Mouse (Mus musculus) thymus, adult 2 months (tissue): ENCODE results near the gene Ikzf3. TPM values are rescaled to one million over a fixed set of nuclear protein-coding genes. Genes with fewer than 3 reads are reported as not detected.
A peak's percentile ranks its signal among the peaks of the same experiment; 100 is the strongest.

Source experiments
- DNase-seq: peaks from one replicate; pipeline ENCODE4 v3.0.0; 2021
- H3K27ac ChIP-seq: fragments of 200-500 bp; 2 replicates; pipeline ENCODE4 v1.5.1; 2012; ENCODE audit warnings: low read length, control low read depth; ENCODE audit not compliant: control insufficient read depth, insufficient read depth
- H3K27me3 ChIP-seq: fragments of 200-500 bp; 2 replicates; pipeline ENCODE4 v1.6.1; 2012; ENCODE audit warnings: mild to moderate bottlenecking, low read length, moderate library complexity, mixed read lengths; ENCODE audit not compliant: control insufficient read depth, insufficient read depth
- H3K36me3 ChIP-seq: fragments of 200-500 bp; 2 replicates; pipeline ENCODE4 v1.6.1; 2012; ENCODE audit warnings: mild to moderate bottlenecking, low read length, moderate library complexity; ENCODE audit not compliant: control insufficient read depth, insufficient read depth
- H3K4me1 ChIP-seq: fragments of 200-500 bp; replicated peaks from 2 replicates; pipeline ENCODE4 v1.6.1; 2012; ENCODE audit warnings: low read length; ENCODE audit not compliant: control insufficient read depth, insufficient read depth
- H3K4me3 ChIP-seq: fragments of 200-500 bp; 2 replicates; pipeline ENCODE4 v1.5.1; 2012; ENCODE audit warnings: mild to moderate bottlenecking, low read length, control low read depth, moderate library complexity; ENCODE audit not compliant: control insufficient read depth, insufficient read depth
- CTCF ChIP-seq: fragments of 200-500 bp; IDR thresholded peaks from 2 replicates; pipeline ENCODE4 v1.5.1; 2012; ENCODE audit warnings: mild to moderate bottlenecking, control low read depth, low read length, moderate library complexity, borderline replicate concordance; ENCODE audit not compliant: control insufficient read depth, poor library complexity, insufficient read depth; ENCODE audit errors: extremely low read depth
- POLR2A ChIP-seq: fragments of 200-500 bp; IDR thresholded peaks from 2 replicates; pipeline ENCODE4 v1.6.1; 2012; ENCODE audit warnings: mild to moderate bottlenecking, low read length, control low read depth, moderate library complexity; ENCODE audit not compliant: control insufficient read depth, poor library complexity, insufficient read depth; ENCODE audit errors: extremely low read depth
- WGBS: fragments of 180-500 bp; shearing (Covaris S2); methylation state at CpG from one replicate; pipeline ENCODE4 v1.1.7; 2018; 5-methylcytosine and 5-hydroxymethylcytosine counted together
- polyA plus RNA-seq: library from polyadenylated mRNA; depleted of rRNA; stranded (reverse); fragments of >200 nt; gene quantifications from 2 replicates; pipeline ENCODE4 v1.2.3, GENCODE M21; 2012

The Ikzf3 gene
- polyA plus RNA-seq, 1 experiment = 143 TPM

DNA sequence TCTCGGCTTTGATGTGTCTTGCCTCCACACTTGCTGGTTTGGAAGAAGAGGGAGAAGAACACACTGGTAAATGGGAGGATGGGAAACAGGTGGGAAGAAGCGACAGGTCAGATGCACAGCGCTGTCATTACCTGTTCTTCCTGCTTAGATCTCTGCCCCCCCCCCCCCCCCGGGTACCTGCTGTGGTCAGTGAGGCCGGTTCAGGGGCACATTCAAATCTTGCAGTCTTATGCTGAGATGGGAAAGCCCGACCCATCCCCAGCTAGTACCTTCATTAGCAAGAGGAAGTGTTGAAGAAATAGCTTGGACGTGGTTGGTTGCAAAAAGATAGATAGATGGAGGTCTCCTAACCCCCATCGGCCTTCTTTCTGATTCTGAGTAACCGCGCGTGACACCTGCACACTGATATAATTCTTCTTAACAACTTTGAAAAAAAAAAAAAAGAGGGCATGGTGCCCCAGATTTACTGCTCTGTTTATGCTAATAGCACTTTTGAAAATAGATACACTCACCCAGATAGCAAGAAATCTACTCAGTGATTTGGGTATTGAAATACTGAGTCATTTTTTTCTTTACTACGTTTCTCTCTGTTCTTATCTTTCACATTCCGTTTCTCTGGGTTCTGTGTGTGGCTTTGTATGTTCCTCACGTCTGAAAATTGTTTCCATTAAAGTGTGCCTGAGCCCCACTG, 68.7 kb downstream of the Ikzf3 start:
- Histone ChIP-seq H3K4me3 (peak overlapping the region; percentile 37), H3K27ac (peak overlapping the region; percentile 85)
- 43% methylated on average over 14 of the region's 14 CpGs for WGBS

DNA sequence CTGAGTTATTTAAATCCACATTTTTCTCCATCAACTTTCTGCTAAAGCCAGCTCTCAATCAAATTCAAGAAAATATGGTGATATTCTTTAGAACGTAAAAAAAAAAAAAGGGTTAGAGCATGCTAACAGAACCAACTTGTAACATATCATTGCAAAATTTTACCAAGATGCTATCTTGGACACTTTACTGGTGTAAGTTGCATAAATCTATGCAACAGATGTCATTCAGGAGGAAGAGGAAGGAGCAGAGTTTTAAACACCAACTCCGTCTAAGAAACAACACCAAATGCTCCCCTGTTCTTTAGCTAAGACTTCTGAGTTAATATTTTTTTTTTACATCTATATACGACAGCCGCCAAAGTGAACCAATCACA, 69.4 kb downstream of the Ikzf3 start:
- DNase-seq = no peak
- Histone ChIP-seq H3K27me3 (no peaks in the 10 kb centered on the region), H3K4me3 (no peak overlapping the region), H3K36me3 (peaks cover 11% of the 10 kb centered on the region; the same call in 1 of the 2 replicates), H3K4me1 (peaks cover 41% of the 10 kb centered on the region), H3K27ac (peak overlapping the region; percentile 85; the same call in 1 of the 2 replicates)
- no peak for TF ChIP-seq POLR2A
- TF ChIP-seq CTCF = no peak
- WGBS = 66% methylated on average over 4 of the region's 4 CpGs

More for the DNA sequence above, 68.7 kb downstream of the Ikzf3 start:
- no peak for TF ChIP-seq CTCF
- Histone ChIP-seq H3K4me1 (peaks cover 40% of the 10 kb centered on the region), H3K36me3 (peaks cover 13% of the 10 kb centered on the region), H3K27me3 (no peaks in the 10 kb centered on the region)
- DNase-seq = no peak

- H3K27ac ChIP-seq = no peak overlapping the region
- no peaks in the 10 kb centered on the region for H3K27me3 ChIP-seq
- TF ChIP-seq POLR2A (no peak), CTCF (no peak)
- H3K36me3 ChIP-seq = peaks cover 11% of the 10 kb centered on the region; the same call in 1 of the 2 replicates
- 91% methylated on average over 9 of the region's 9 CpGs for WGBS
- no peak overlapping the region for H3K4me3 ChIP-seq
- DNase-seq = no peak
- H3K4me1 ChIP-seq = peaks cover 44% of the 10 kb centered on the region
Observed at GRCm38 (mm10) chr11:98475630-98476433, 70.0 kb downstream of the Ikzf3 start.

GRCm38 (mm10) chr11:98474967-98475366, 70.9 kb downstream of the Ikzf3 start:
- Histone ChIP-seq H3K36me3 (peaks cover 11% of the 10 kb centered on the region; the same call in 1 of the 2 replicates), H3K4me1 (peaks cover 50% of the 10 kb centered on the region), H3K27me3 (no peaks in the 10 kb centered on the region), H3K27ac (no peak overlapping the region), H3K4me3 (no peak overlapping the region)
- 94% methylated on average over 11 of the region's 11 CpGs for WGBS
- no peak for TF ChIP-seq CTCF
- TF ChIP-seq POLR2A = no peak
- DNase-seq = no peak

DNA sequence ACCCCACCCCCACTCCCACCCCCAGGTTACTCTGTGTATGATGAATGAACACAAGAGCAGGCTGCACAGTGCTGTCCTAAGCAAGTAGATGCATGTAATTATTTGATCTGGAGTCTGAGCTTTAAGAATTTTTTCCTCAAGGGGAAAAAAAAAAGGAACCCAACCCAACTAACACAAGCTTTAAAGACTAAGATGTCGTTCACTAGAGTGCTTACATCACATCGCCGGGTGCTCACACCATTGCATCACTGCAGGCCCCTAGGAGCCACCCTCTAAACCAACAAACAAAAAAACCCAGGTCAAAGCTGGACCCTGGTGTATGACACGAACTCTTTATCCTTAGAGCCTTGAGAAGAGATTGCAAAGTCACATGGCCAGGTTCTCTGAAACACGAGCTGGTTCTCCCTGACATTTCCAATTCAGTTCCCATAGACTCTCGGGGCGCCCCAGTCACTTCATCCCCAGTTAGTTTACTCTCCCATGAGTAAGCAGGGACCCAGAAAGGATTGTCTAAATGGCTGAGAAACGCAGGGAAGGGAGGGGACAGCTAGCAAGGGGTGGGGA, 71.8 kb downstream of the Ikzf3 start:
- no peak overlapping the region for H3K4me3 ChIP-seq
- H3K4me1 ChIP-seq = peaks cover 52% of the 10 kb centered on the region
- no peak for DNase-seq
- peaks cover 11% of the 10 kb centered on the region; the same call in 1 of the 2 replicates for H3K36me3 ChIP-seq
- H3K27me3 ChIP-seq = no peaks in the 10 kb centered on the region
- H3K27ac ChIP-seq = peak overlapping the region; percentile 11; the same call in 1 of the 2 replicates
- WGBS = 80% methylated on average over 8 of the region's 8 CpGs
- TF ChIP-seq POLR2A (no peak), CTCF (no peak)

- Histone ChIP-seq H3K27me3 (no peaks in the 10 kb centered on the region), H3K27ac (no peak overlapping the region)
- no peak for TF ChIP-seq CTCF
Observed at GRCm38 (mm10) chr11:98472696-98473095, 73.1 kb downstream of the Ikzf3 start.

More at GRCm38 (mm10) chr11:98472696-98473095, 73.1 kb downstream of the Ikzf3 start:
- WGBS = 82% methylated on average over 4 of the region's 4 CpGs
- DNase-seq = no peak
- H3K4me3 ChIP-seq = no peak overlapping the region
- H3K36me3 ChIP-seq = peaks cover 11% of the 10 kb centered on the region; the same call in 1 of the 2 replicates
- H3K4me1 ChIP-seq = peaks cover 52% of the 10 kb centered on the region
